ENCODE assay signal across 1 mouse cellular context in the genomic region with DNA sequence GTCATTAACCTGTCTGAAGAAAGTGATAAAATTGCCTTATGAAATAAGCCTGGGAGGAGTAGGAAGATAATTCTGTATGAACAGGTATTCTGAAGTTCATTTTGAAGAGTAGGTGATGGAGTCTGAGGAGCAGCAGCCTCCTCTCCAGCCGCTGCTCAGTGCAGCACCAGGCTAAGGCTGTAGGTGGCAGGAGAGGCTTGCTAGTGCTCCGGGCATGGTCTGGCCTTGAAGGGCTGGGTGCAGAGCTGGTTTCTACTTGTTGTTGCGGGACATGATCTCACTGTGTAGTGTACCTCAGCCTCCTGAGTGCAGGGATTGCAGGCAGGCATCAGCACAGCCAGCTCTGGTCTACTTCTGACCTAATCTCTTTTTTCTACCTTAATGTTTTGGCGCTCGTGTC.
TF ChIP-seq lines count a peak whose summit lies in the region.

No protein-coding gene starts in this region.

TF ChIP-seq in CH12.LX, 34 proteins besides CTCF, POLR2A, EP300 and RAD21 (continued from another document):
- TF ChIP-seq E2F4 (IDR thresholded peaks at IDR 0.05; ENCODE audit: insufficient replicate concordance, low read depth, low read length) = no peak
- peak; percentile 34; the same call in 1 of the 2 replicates for TF ChIP-seq NRF1 (IDR thresholded peaks at IDR 0.05; ENCODE audit: low read depth, low read length)
- peak; percentile 67; the same call in 1 of the 2 replicates for TF ChIP-seq IRF4 (IDR thresholded peaks at IDR 0.05; ENCODE audit: low read depth, low read length)
- TF ChIP-seq MAFK (IDR thresholded peaks at IDR 0.05; ENCODE audit: insufficient replicate concordance, low read length) = no peak
